Mouse (Mus musculus): ENCODE results near the gene Cmtm7. TPM values are rescaled to one million over a fixed set of nuclear protein-coding genes. Genes with fewer than 3 reads are reported as not detected.

The Cmtm7 gene
- polyA plus RNA-seq, 1 experiment from 2014 or later, result 102 TPM

DNA sequence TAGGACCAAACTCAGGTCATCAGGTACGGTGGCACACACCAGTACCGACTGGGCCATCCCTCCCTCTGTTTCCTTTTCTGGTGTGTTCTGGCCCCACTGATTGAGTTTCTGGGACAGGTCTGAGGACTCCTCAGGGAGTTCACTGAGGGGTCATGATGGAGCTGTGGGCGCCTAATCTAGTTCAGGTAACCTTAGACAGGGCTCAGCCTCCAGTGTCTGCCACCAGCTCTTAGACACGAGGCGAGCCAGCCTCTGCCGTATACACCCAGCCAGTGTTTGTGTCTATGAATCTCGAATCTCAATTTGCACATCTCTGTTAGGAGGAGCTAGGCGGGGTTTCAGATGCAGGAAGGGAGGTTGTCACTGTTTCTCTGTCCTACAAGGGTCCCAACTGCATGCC lies 8.3 kb upstream of the Cmtm7 start:
- Histone ChIP-seq H3K4me2 (no peak overlapping the region), H3K4me3 (replicated peaks) (no peak overlapping the region), H3K9ac (no peak overlapping the region), H3K27ac (no peak overlapping the region), H3K4me1 (peaks cover 17% of the 10 kb centered on the region), H3K9me3 (replicated peaks) (no peaks in the 10 kb centered on the region), H3K27me3 (no peaks in the 10 kb centered on the region), H3K36me3 (no peaks in the 10 kb centered on the region)
- no peak for ATAC-seq (replicated peaks; ENCODE audit: low FRiP score)
- WGBS, result 72% methylated on average over 8 of the region's 8 CpGs

DNA sequence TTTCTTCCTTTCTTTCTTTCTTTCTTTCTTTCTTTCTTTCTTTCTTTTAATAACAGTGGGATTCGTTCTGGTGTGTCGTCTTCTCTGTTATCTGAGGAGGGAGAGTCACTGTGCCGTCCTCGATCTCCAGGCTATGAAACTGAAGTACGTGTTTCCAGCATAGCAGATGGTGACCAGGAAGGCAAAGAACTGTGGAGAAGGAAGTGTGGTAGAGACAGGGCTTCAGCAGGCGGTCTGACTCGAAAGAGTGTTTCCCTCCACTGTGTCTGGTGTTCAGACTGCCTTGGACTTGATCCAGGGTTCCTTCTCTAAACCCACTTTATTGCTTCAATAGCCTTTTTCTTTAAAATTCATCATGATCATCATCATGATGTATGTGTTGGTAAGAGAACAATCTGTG lies 7.9 kb upstream of the Cmtm7 start:
- 61% methylated on average over 7 of the region's 7 CpGs for WGBS
- no peaks in the 10 kb centered on the region for H3K9me3 ChIP-seq (replicated peaks)
- peaks cover 17% of the 10 kb centered on the region for H3K4me1 ChIP-seq

DNA sequence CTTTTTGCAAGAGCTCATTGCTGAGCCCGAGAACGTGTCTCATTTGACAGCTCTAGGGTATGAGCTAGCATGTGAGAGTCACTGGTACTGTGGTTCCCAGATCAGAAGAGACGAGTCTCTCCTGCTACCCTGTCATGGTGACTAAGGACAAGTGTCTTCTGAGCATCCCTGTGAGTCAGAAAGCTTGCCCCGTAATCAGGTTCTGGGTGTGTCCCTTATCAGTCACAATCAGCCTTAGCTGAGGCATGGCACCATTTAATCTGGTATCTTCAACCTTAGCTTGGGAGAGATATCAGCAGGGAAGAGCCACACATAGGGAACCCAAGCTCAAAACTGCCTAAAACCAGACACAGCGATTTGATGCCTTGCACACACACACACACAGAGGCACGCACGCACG lies 7.0 kb upstream of the Cmtm7 start:
- 85% methylated on average over 8 of the region's 8 CpGs for WGBS
- H3K4me3 ChIP-seq (replicated peaks), result no peak overlapping the region
- H3K36me3 ChIP-seq, result no peaks in the 10 kb centered on the region

More for the DNA sequence above, 7.9 kb upstream of the Cmtm7 start:
- no peak overlapping the region for H3K9ac ChIP-seq
- no peaks in the 10 kb centered on the region for H3K36me3 ChIP-seq
- no peak for ATAC-seq (replicated peaks; ENCODE audit: low FRiP score)
- H3K27me3 ChIP-seq, result no peaks in the 10 kb centered on the region
- no peak overlapping the region for H3K4me3 ChIP-seq (replicated peaks)
- H3K27ac ChIP-seq, result no peak overlapping the region
- no peak overlapping the region for H3K4me2 ChIP-seq

DNA sequence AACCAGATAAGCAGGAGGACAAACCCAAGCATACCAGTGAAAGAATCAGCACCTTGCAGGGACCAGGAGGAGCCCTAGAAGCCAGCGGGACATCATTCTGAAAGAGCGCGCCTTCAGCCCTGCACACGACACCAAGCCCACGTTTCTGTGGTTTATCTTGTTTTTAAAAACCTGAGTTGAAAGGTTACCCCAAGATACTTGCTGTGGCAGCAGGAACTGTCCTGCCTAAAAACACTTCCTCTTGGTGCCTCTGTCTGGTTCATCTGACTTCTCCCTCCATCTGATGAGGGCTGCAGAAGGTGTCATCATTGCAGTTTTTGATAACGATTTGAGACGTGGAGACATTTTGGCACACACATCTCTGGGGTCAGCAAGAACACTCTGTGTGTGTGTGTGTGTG lies 6.1 kb upstream of the Cmtm7 start:
- ATAC-seq (replicated peaks; ENCODE audit: low FRiP score), result no peak
- Histone ChIP-seq H3K27ac (no peak overlapping the region), H3K27me3 (no peaks in the 10 kb centered on the region), H3K9me3 (replicated peaks) (no peaks in the 10 kb centered on the region), H3K36me3 (no peaks in the 10 kb centered on the region), H3K4me1 (peaks cover 17% of the 10 kb centered on the region), H3K9ac (no peak overlapping the region), H3K4me2 (no peak overlapping the region), H3K4me3 (replicated peaks) (no peak overlapping the region)
- 87% methylated on average over 7 of the region's 7 CpGs for WGBS

More for the DNA sequence above, 7.0 kb upstream of the Cmtm7 start:
- Histone ChIP-seq H3K9ac (no peak overlapping the region), H3K27me3 (no peaks in the 10 kb centered on the region), H3K9me3 (replicated peaks) (no peaks in the 10 kb centered on the region), H3K4me2 (no peak overlapping the region), H3K4me1 (peaks cover 17% of the 10 kb centered on the region), H3K27ac (no peak overlapping the region)
- ATAC-seq (replicated peaks; ENCODE audit: low FRiP score), result no peak

DNA sequence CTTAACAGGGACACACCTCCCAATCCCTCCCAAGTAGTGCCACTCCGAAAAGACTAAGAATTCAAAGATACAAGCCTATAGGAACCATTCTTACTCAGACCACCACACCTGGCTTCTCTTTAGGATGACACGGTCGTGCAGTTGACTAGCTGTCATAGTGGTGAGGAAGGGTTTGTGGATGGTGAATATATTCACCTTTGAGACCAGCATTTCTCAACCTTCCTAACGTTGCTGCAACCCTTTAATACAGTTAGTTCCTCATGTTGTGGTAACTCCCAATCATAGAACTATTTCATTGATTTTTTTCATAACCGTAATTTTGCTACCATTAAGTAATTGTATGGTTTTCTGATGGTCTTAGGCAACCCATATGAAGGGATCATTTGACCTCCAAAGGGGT lies 5.5 kb upstream of the Cmtm7 start:
- no peak for ATAC-seq (replicated peaks; ENCODE audit: low FRiP score)
- Histone ChIP-seq H3K9me3 (replicated peaks) (no peaks in the 10 kb centered on the region), H3K27me3 (no peaks in the 10 kb centered on the region), H3K27ac (no peak overlapping the region), H3K4me3 (replicated peaks) (no peak overlapping the region), H3K9ac (no peak overlapping the region), H3K36me3 (no peaks in the 10 kb centered on the region), H3K4me2 (no peak overlapping the region), H3K4me1 (peaks cover 19% of the 10 kb centered on the region)
- WGBS, result 93% methylated on average over 5 of the region's 5 CpGs

DNA sequence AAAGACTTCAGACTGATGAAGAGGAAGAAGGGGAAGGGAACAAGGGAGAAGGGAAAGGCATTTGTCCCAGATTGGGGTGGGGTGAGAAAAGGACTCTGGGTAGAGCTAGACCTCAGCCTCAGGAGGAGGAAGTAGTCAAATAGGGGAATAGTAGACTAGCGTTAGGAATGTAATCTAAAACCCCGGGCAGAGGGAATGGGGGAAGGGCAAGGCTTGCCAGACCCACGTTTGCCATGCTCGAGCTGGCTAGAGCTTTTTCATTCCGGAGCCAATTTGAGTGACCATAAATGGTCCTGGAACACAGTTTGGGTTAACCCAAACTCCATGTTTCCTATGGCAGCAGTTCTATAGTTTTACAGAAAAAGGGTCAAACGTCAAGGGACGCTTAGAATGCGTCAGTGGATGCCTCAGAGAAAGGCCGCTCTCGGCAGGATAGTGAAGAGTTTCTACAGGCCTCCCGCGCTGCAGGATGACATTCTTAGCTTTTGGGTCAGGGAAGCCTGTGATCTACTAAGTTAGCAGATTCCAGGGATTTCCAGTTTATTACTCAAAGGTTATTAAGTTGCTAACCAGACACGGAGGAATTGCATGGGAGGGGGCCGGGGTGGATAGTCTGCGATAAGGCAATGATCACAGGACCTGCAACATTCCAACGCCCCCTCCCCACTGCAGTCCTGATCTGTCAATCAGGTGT lies 3.9 kb upstream of the Cmtm7 start:
- 14% methylated on average over 16 of the region's 16 CpGs for WGBS
- Histone ChIP-seq H3K9ac (no peak overlapping the region), H3K9me3 (replicated peaks) (no peaks in the 10 kb centered on the region), H3K4me1 (peaks cover 29% of the 10 kb centered on the region), H3K27me3 (no peaks in the 10 kb centered on the region), H3K4me2 (peak overlapping the region; percentile 30; the same call in 1 of the 2 replicates), H3K27ac (0 out of 2 replicates have a peak overlapping the region, but pooled peaks have one; percentile 10), H3K4me3 (replicated peaks) (no peak overlapping the region), H3K36me3 (no peaks in the 10 kb centered on the region)
- ATAC-seq (replicated peaks; ENCODE audit: low FRiP score), result no peak

DNA sequence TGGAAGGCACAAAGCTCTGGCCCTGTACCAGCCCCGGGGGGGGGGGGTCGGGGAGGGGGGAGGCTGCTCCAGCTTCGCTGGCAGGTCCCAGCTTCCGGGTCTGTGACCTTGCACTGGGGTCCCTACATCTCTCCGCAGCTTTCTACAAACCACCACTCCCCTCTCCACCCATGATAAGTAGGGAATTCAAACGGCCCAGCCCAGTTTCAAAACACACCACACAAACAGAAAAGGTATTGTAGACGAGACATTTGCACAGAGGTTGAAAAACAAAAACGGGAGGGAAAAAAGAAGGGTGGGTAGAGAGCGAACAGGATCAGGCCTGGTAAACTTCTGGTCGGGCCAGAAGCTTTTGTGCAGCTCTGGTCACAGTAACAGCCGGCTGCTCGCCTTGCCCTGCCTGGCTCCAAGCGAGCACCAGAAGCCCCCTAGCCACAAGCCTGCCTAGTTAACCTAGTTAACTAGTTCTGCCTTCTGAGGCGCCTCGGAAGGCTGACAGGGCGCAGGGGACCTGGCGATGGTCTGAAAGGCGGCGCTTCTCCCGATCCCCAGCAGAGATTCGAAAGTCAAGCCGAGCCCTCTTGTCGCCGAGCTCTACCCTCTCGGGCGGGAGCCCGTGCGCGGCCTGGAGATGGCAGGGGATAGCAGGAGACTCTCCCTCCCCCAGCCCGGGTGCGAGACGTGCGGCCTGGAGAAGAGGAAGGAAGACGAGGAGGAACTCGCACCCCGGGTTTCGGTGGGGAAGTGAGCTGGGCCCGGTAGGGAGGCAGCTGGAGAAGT lies 720 bp downstream of the Cmtm7 start:
- Histone ChIP-seq H3K9me3 (replicated peaks) (no peaks in the 10 kb centered on the region), H3K4me2 (peak overlapping the region; percentile 96), H3K9ac (peak overlapping the region; percentile 82), H3K4me1 (peaks cover 57% of the 10 kb centered on the region), H3K36me3 (no peaks in the 10 kb centered on the region), H3K27ac (peak overlapping the region; percentile 88), H3K27me3 (no peaks in the 10 kb centered on the region), H3K4me3 (replicated peaks) (peak overlapping the region; percentile 69)
- under 1% methylated on average over 38 of the region's 38 CpGs for WGBS
- ATAC-seq (replicated peaks; ENCODE audit: low FRiP score), result peak; percentile 52

DNA sequence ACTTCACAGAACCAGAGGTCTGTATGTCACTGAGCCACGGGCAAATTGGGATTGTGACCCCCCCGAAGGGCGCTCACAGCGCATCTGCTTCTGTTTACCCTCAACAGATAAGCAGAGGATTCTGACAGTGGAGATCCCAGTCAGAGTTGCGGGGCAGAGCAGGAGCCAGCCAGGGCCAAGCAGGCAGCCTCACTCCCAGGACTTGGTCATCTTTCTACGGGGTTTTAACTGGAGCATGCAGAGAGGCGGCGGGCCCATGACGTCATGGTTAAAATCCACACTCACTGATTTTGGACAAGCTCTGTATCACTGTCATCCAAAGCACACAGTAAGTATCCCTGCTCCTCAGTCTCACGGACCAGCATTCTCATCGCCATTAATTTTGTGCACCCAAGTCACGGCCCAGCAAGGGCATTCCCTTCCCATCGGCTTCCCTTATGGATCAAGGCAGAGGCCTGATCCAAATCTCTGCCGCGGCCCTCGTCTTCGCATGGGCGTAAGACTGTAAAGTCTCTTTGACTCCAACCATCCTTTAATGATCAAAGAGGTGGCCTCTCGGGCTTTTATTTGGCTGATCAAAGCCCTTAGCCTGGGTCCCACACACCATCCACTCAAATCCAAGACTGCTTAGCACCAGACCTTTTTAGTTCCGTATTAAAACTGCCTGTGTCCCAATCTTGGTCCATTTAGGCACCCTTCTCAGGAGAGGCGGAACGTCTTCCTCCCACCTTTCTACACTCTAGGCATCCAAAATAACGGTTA lies 1.5 kb downstream of the Cmtm7 start:
- ATAC-seq (replicated peaks; ENCODE audit: low FRiP score), result no peak
- Histone ChIP-seq H3K27me3 (no peaks in the 10 kb centered on the region), H3K4me2 (peak overlapping the region; percentile 96), H3K27ac (peak overlapping the region; percentile 88), H3K36me3 (no peaks in the 10 kb centered on the region), H3K9ac (peak overlapping the region; percentile 82), H3K4me3 (replicated peaks) (peak overlapping the region; percentile 69), H3K9me3 (replicated peaks) (no peaks in the 10 kb centered on the region), H3K4me1 (peaks cover 57% of the 10 kb centered on the region)
- 26% methylated on average over 23 of the region's 23 CpGs for WGBS

DNA sequence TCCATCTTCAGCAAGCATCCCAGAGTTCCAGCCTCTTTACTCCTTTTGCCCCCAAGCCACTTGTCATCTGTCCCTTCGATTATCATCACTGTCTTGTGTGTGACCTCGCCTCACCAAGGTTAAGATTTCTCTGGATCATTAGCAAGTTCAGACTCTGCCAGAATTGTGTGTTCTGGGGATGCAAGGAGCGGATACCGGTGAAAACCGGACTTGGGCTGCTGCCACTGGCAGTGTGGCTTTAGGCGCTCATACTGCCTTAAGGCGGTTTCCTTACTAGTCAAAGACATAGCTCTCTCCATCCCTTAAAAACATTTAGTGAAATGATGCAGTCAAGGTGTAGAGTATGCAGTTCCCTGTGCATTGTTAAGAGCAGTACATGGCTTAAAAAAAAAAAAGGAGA lies 2.8 kb downstream of the Cmtm7 start:
- Histone ChIP-seq H3K9me3 (replicated peaks) (no peaks in the 10 kb centered on the region), H3K27me3 (no peaks in the 10 kb centered on the region), H3K4me3 (replicated peaks) (no peak overlapping the region), H3K4me1 (peaks cover 69% of the 10 kb centered on the region), H3K9ac (no peak overlapping the region), H3K27ac (no peak overlapping the region), H3K36me3 (no peaks in the 10 kb centered on the region), H3K4me2 (no peak overlapping the region)
- ATAC-seq (replicated peaks; ENCODE audit: low FRiP score), result no peak
- 91% methylated on average over 7 of the region's 7 CpGs for WGBS

DNA sequence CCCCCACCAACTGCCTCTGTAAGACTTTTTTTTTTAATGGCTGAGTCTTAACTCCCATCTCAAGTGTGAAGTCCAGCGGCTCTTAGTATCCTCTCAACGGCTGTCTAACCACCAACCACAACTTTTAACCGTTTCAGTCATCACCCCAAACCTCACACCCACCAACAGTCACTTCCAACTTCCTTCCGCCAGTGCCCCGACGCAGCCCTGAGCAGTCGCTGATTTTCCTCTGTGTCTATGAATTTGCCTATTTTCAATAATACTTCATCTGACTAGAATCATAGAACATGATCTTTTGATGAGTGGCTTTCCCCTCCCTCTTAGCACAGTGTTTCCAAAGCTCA lies 3.6 kb downstream of the Cmtm7 start:
- H3K27me3 ChIP-seq, result no peaks in the 10 kb centered on the region
- H3K4me2 ChIP-seq, result no peak overlapping the region
- H3K4me1 ChIP-seq, result peaks cover 69% of the 10 kb centered on the region
- H3K9me3 ChIP-seq (replicated peaks), result no peaks in the 10 kb centered on the region
- no peak overlapping the region for H3K4me3 ChIP-seq (replicated peaks)
- H3K36me3 ChIP-seq, result no peaks in the 10 kb centered on the region
- H3K27ac ChIP-seq, result 0 out of 2 replicates have a peak overlapping the region, but pooled peaks have one; percentile 37
- WGBS, result 66% methylated on average over 7 of the region's 7 CpGs
- no peak for ATAC-seq (replicated peaks; ENCODE audit: low FRiP score)
- no peak overlapping the region for H3K9ac ChIP-seq

DNA sequence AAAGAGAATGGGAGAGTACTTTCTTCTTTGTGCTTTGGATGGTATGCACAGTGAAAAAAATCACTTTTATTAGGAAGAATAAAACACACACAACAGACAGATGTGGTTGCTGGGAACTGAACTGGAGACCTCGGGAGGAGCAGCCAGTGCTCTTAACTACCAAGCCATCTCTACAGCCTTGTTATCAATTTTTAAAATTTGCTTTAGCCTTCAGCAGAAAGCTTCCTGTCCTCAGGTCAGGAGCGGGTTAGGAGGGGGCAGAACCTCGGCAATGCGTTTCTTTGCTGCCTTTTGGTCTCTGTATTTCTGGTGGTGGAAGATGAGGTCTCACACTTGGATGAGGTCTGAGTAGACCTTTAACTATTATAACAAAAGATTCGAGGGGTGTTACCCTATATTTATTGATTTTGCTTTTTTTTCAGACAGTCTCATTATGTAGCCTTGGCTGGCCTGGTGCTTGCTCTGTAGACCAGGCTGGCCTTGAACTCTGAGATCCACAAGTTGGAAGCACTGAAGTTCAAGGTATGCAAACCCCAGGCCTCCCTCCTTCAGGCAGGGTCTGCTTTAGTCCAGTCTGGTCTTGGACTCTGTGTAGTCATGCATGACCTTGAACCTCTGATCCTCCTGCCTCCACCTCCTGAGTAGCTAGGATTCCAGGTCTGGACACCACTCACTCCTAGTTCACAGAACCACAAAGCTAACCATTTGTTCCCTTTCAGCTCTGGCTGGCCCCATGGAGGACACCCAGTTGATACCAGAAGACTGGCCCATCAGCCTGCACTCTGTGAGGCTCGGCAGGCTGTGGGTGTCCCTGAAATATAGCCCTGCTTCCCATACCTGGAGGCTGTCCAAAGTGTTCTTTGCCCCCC lies 4.2 kb downstream of the Cmtm7 start:
- Histone ChIP-seq H3K27ac (0 out of 2 replicates have a peak overlapping the region, but pooled peaks have one; percentile 37), H3K9ac (no peak overlapping the region), H3K4me1 (peaks cover 68% of the 10 kb centered on the region), H3K4me2 (no peak overlapping the region), H3K27me3 (no peaks in the 10 kb centered on the region), H3K9me3 (replicated peaks) (no peaks in the 10 kb centered on the region), H3K36me3 (peaks cover 3% of the 10 kb centered on the region), H3K4me3 (replicated peaks) (no peak overlapping the region)
- 74% methylated on average over 6 of the region's 6 CpGs for WGBS
- ATAC-seq (replicated peaks; ENCODE audit: low FRiP score), result no peak
